Mouse (Mus musculus) erythroblast, embryonic 14.5 days (primary cell): ENCODE data around the gene Sap25.

Experiments used
- GATA1 ChIP-seq: IDR thresholded peaks from 2 replicates; pipeline ENCODE4 v1.6.1; 2012; ENCODE audit warnings: low read length, inconsistent platforms, mixed read lengths
- TAL1 ChIP-seq: IDR thresholded peaks from 3 replicates; pipeline ENCODE4 v1.6.1; 2012; ENCODE audit warnings: low read length, inconsistent platforms, mixed read lengths

DNA sequence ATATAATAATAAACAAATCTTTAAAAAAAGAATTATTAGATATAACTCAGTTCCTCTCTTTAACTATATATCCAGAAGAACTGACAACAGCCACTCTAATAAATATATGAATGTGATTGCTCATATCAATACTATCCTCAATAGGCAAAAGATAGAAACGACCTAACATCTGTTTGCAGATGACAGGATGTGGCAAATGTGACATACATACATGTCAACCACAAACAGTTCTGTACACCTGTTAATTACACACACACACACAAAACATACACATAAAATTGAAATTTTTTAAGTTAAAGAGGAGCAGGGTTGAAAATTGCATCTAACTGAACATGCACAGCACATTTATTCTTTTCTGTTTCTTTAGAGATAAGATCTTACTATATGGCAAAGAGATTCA is 50.7 kb downstream of the Sap25 start:
- TF ChIP-seq GATA1 (no peak), TAL1 (no peak)
